Mouse (Mus musculus): ENCODE measurements at regions not wholly inside any gene's neighbourhood (a gene's known extent, or its start where the extent isn't known, plus 50 kb on each side); places are given as distances from the start of the nearest gene placed in this dataset.
A peak's percentile ranks its signal among the peaks of the same experiment; 100 is the strongest.
"Not testable (repeated sequence)": the region's sequence is repeated elsewhere in the genome, so short reads cannot be mapped to it uniquely, and the experiment has no call there.

GRCm38 (mm10) chr17:6489926-6490564, 60.1 kb downstream of the Dynlt1b start:
- intact Hi-C loops (cut with DNase I); DNase-seq: not testable (repeated sequence)

DNA sequence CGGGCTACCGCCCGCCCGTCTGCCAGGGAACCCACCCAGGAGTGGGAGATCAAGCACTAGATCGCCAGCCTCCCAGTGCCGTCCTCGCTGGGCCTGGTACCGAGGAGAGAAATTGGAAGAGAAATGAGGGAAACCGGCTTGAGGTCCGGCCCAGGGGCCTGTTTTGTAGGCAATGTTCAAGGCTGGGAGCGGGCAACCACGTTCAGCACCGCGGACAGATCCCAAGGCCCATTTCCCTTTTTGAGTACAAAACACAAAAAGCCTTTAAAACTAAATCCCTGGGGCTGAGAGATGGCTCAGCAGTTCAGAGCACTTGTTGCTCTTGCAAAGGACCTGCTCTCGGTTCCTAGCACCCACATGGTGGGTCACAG, 60.6 kb downstream of the Dynlt1b start:
- intact Hi-C loops (cut with DNase I); DNase-seq: not testable (repeated sequence)

DNA sequence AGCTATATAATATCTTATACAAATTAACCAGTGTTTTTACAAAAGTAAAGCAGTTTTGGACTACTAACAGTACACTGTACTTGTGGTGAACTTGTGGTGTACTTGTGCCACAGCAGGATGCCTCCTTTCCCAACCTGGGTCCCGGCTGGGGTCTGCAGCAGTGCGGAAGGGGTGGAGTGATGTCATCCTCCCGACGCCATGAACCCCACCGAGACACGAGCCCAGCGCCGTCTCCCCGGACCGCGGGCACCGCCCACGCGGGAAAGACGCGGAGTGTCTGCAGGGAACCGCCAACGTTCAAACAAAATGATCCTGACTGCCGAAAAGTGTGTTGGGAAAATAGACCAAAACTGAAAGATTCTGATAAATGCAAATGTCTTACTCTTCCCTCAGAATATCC, 62.6 kb downstream of the Dynlt1b start:
- intact Hi-C loops (cut with DNase I): not testable (repeated sequence)
- DNase-seq: peak; percentile 36 to 37

- intact Hi-C loops (cut with DNase I): not testable (repeated sequence)
- DNase-seq: peak; percentile 63 to 68
These were observed 63.0 kb downstream of the Dynlt1b start for GRCm38 (mm10) chr17:6492950-6493349.

- DNase-seq; intact Hi-C loops (cut with DNase I): not testable (repeated sequence)
These were observed 66.6 kb downstream of the Dynlt1b start for GRCm38 (mm10) chr17:6496491-6496890.

GRCm38 (mm10) chr17:6502676-6503075, 72.8 kb downstream of the Dynlt1b start:
- intact Hi-C loops (cut with DNase I); DNase-seq: not testable (repeated sequence)

- intact Hi-C loops (cut with DNase I); DNase-seq: not testable (repeated sequence)
These were observed 76.0 kb downstream of the Dynlt1b start for GRCm38 (mm10) chr17:6505896-6506295.

- DNase-seq; intact Hi-C loops (cut with DNase I): not testable (repeated sequence)
These were observed 85.2 kb downstream of the Dynlt1b start for GRCm38 (mm10) chr17:6515128-6515527.

GRCm38 (mm10) chr17:6519107-6519506, 82.4 kb upstream of the Dynlt1c start:
- DNase-seq; intact Hi-C loops (cut with DNase I): not testable (repeated sequence)

- intact Hi-C loops (cut with DNase I); DNase-seq: not testable (repeated sequence)
These were observed 81.5 kb upstream of the Dynlt1c start for GRCm38 (mm10) chr17:6520001-6520400.

DNA sequence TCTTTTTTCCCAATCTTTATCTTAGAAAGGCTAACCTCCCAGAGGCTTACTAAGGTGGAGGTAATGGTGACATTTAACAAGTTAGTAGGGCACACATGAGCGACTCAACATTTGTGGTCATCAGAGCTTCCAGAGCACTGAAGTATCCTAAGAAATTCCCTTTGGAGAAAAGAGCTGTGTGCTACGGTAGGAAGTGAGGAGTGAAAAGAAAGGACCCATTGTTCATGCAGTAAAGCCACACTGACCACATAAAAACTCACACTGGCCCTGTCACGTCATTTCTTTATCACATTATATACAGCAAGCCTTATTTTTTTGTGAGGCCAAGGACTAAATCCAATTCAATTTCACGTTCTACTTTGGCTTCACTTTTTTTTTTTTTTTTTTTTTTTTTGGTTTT, 80.7 kb upstream of the Dynlt1c start:
- intact Hi-C loops (cut with DNase I); DNase-seq: not testable (repeated sequence)

DNA sequence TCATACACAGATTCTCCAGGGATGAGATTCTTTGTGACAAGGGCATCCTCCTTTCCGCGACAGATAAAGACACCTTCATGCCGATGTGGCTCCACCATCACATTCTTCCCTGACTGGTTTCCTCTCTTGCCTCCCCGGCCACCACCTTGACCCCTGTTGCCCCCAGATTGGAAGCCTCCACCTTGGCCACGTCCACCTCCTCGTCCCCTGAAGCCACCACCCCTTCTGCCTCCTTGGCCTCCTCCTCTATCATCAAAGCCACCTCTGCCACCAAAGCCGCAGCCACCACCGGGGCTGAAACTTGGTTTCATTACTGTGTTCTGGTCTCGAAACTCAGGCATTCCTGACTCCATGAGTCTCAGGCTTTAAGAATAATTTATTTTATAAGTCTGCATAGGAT, 79.3 kb upstream of the Dynlt1c start:
- intact Hi-C loops (cut with DNase I); DNase-seq: not testable (repeated sequence)

GRCm38 (mm10) chr17:6538723-6539122, 62.7 kb upstream of the Dynlt1c start:
- DNase-seq; intact Hi-C loops (cut with DNase I): not testable (repeated sequence)

GRCm38 (mm10) chr17:6547064-6547760, 54.3 kb upstream of the Dynlt1c start:
- DNase-seq; intact Hi-C loops (cut with DNase I): not testable (repeated sequence)

- DNase-seq; intact Hi-C loops (cut with DNase I): not testable (repeated sequence)
These were observed 53.5 kb upstream of the Dynlt1c start for GRCm38 (mm10) chr17:6547937-6548336.

Measured in heart, postnatal 14 days (tissue).